Mouse (Mus musculus) kidney, postnatal 25 days (tissue): ENCODE measurements at regions not wholly inside any gene's neighbourhood (a gene's known extent, or its start where the extent isn't known, plus 50 kb on each side); places are given as distances from the start of the nearest gene placed in this dataset.
"Not testable (repeated sequence)": the region's sequence is repeated elsewhere in the genome, so short reads cannot be mapped to it uniquely, and the experiment has no call there.

Source experiments
- DNase-seq, 2 experiments: peaks; one replicate each; pipeline ENCODE4 v3.0.0; 2021; ENCODE audit warnings: mixed read lengths in 2 of 2

GRCm38 (mm10) chr14:45807767-45808166 is 149.8 kb upstream of the Ddhd1 start:
- DNase-seq: peak; percentile 33 to 69

GRCm38 (mm10) chr14:45809491-45809890 is 151.5 kb upstream of the Ddhd1 start:
- no peak for DNase-seq

DNA sequence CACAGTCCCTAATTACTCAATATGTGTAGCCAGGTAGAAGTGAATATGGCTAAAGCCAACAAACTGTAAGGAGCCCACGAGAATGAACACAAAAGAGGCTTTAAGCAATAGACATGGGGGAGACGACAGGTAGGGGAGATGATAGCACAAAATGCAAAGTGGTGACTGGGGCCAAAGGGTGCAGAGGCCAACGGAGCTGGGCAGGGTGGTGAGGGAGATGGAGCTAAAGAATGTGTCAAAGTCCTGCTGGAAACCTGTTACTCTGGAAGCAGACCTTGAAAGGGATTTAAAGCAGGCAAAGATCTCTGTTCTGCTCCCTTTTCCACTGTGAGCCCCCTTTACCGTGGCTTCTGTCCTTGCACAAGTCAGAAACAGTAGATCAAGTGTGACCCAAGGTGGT is 152.2 kb upstream of the Ddhd1 start:
- DNase-seq: peak; percentile 52 to 73

- DNase-seq: no peak
Observed at GRCm38 (mm10) chr14:45810630-45811029, 152.7 kb upstream of the Ddhd1 start.

DNA sequence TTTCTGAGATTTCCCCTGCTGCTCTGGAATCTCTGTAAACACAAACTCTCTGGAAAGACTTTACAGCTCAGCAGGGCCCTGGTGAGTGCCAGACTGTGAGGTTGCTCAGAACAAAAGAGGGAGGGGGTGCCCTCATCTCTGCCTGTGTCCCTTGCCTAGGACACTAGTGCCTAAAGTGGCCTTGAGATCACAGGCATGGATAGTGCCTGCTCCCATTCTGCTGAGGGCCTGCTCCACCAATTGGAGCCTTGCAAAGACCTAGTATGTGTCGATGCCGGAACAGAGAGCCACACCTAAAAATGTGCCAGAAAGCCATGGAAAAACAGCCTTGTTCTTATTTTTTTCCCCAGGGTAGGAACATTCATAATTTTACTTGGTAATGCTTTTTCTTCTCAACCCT is 157.7 kb upstream of the Ddhd1 start:
- DNase-seq: no peak

GRCm38 (mm10) chr14:45816611-45817010 is 158.7 kb upstream of the Ddhd1 start:
- not testable (repeated sequence) for DNase-seq

- DNase-seq: no peak
Observed at GRCm38 (mm10) chr14:45817756-45818155, 159.8 kb upstream of the Ddhd1 start.

DNA sequence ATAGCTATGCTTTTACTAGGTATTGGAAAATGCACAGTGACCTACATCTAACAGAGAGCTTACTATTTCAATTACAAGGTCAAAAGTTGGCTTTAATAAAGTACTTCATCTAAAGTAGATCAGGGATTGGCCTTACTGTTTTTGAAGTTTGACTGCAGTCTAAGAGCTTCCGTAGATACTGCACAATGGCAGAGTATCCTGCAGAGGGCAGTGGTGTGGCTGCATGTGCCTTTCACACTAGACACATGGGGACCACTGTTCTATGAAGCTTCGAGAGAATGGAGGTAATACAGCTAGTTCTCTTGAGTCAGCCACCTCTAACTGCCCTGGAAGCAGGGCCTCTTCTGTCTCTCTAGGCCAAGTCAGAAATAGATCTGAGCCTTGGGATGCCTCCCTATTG is 166.7 kb upstream of the Ddhd1 start:
- DNase-seq: no peak

GRCm38 (mm10) chr14:45826023-45826422 is 168.1 kb upstream of the Ddhd1 start:
- DNase-seq: no peak

DNA sequence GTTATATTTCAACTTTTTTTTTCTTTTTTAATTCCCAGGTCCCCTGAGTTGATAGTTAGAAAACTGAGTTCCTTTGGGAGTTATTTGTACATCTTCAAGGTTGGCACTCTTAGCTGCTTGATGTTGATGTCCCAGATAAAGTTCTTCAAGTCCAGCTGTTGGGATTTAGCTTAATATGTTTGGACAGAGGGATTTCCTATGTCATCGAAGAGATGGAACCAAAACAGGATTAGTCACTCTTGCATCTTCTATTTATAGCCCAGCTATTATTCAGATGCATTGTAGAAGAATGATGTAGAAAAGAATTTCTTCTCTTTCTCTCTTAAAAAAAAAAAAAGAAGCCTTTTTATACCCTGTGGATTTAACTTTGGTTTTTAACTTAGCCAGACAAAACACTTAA is 169.2 kb upstream of the Ddhd1 start:
- no peak for DNase-seq

DNA sequence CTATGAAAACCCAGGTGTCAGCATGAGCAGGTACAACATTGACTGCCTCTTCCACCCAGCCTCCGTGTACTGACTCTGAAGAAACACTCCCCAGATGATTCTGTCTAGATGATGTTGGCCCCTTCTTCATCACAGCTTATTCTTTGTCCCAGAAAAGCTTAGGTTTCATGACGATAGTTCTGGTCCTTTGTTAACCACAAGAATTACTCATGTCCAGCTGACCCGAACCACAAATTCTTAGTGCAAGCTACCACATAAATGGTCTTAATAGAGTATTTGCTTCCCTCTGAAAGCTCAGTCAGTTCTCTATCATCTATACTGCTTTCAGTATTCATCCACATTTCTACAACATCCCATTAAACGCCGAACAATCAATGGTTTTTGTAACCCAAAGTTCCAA is 172.5 kb upstream of the Ddhd1 start:
- no peak for DNase-seq

DNA sequence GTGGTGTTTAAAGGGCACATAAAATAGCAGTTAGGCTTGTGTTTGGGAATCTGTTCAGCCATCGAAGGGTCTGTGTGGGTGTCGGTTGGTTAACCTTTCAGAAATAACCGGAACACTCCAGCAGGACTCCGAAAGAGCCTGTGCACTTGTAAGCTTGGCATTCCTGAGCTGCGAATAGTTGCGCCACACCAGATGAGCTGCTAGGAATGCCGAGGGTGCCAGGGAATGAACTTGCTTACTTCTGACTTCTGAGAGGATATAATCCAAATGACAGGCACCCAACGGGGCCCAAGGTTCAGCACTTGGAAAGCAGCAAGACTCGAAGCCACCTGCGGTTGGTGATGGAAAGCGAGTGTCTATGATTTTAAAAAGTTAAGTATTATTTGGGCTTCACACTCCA is 179.1 kb upstream of the Ddhd1 start:
- DNase-seq: no peak

GRCm38 (mm10) chr14:45843829-45844228 is 185.9 kb upstream of the Ddhd1 start:
- DNase-seq: no peak

DNA sequence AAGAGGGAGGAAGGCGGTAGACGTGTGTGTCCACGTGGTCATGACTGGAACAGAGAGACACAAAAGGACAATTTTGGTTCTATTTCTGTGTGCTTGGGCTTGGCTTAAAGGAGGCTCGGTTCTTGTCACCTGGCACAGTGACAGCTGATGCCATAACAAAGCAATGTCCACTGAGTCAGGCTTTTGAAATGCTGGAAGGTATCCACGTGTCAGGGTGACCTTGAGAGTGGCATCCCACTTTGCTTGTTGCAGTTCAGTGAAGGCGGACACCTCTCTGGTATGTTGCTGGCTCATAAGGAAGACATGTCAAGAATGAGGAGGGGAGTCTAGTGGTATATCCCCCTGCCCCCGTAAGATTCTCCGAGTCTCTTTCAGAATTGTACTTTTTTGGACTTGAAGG is 192.6 kb upstream of the Ddhd1 start:
- DNase-seq: peak in 1 of 2 experiments; percentile 35

DNA sequence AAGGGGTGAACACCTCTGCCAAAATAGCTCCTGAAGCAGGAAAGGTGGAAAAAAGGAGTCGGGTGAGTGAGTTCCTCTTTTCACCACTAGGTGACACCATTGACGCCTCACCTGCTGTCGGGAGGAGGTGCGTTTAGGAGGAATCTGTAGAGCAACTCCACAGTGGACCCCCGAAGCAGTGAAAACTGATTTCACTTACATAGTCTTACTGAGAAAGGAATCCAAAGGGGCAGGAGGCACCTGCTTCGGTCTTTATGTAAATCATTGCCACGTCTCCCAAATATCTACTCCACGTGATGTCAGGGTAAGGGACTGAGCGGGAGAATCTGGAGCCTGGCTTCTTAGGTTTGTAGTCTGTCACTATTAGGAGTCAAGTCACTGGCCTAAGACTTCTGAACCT is 220.5 kb upstream of the Ddhd1 start:
- peak; percentile 50 to 59 for DNase-seq

DNA sequence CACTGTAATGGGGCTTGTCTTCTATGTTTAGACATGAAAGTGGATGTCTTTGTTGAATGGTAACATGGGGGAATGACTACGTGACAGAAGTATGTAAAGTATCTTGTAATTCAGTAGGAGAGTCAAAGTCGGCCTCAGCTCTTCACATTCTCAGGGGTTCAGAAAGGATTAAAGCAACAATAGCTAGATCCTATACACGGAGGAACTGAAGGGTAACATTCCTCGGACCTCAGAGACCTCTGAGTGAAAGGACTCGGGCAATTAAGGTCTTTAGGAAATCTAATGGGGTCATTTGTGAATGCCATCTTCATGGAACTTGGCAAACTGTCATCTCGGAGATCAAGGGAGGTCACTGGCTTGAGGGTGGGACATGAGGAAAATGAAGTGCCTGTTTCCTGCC is 262.8 kb upstream of the Ddhd1 start:
- peak in 1 of 2 experiments; percentile 39 for DNase-seq

GRCm38 (mm10) chr14:45943581-45943980 is 285.6 kb upstream of the Ddhd1 start:
- peak; percentile 43 to 49 for DNase-seq

DNA sequence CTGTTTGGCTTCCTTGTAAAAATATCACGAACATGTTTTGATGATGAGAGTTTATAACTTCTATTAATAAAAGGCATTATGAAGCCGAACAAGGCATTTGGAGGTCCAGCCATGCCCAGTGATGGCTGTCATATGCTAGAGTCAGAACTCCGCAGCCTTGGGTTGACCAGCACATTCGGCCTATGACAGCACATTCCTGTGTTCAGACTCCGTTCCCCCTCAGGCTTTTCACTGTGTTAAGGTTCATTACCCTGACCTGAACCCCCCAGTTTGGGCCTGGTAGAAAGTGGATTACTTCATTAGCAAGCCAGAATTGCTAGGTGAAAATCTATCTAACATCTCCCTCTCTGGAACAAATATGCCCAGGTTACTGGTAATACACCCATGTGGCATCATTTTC is 286.2 kb upstream of the Ddhd1 start:
- DNase-seq: peak; percentile 64 to 73

GRCm38 (mm10) chr14:45944506-45944905 is 286.6 kb upstream of the Ddhd1 start:
- no peak for DNase-seq

DNA sequence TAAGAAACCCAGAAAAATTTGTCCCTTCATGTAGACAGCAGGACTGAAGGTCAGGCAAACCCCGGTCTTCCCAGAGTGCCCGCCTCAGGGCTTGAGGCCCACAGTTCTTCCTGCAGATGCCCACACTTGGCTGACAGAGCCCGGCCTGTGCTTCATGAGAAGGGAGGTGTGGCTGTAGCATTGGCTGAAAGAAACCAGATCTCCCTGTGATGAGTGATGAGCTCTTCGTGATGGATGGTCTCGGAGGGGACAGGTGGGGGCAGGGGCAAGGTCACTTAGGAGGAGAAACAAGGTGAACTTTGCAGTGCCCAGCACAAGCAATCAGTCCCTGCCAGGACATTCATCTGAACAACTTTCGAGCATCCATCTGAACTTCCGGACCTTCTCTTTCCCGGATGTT is 298.7 kb upstream of the Ddhd1 start:
- no peak for DNase-seq

DNA sequence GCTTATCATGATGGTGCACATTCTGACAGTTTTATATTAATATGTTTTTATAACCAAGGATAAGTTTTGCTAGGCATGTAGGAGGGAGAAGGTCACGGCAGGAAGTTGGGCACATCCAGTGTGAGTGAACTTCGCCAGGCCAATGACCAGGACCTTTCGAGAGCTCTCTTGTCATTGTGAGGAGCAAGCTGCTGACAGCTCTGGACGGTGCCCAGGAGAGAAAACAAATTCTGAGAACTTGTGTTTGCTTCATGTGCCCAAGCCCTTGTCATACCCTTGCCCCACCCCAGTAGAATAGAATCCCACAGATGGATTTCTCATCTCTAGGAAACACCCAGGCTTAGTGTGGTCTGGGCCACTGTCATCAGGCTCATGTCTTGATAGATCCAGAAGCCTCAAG is 304.5 kb upstream of the Ddhd1 start:
- peak in 1 of 2 experiments; percentile 26 for DNase-seq

DNA sequence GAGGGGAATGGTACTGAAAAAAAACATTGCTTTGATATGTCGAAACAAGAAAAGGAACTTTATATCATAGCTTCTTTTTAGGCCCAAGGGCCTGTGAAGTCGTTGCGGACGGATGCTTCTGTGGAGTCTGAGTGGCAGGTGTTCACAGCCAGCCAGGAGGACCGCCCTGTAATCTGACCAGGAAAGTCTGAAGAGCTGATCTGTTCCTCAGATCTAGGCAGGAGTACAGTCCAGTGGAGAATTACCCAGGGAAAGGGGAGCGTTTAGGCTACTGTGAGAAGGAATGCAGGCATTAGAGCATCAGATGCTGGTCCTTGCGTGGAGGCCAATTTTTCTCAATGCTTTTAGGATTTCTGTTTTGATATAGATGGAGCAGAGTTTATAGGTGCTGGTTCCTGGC is 306.1 kb upstream of the Ddhd1 start:
- peak in 1 of 2 experiments; percentile 8 for DNase-seq

DNA sequence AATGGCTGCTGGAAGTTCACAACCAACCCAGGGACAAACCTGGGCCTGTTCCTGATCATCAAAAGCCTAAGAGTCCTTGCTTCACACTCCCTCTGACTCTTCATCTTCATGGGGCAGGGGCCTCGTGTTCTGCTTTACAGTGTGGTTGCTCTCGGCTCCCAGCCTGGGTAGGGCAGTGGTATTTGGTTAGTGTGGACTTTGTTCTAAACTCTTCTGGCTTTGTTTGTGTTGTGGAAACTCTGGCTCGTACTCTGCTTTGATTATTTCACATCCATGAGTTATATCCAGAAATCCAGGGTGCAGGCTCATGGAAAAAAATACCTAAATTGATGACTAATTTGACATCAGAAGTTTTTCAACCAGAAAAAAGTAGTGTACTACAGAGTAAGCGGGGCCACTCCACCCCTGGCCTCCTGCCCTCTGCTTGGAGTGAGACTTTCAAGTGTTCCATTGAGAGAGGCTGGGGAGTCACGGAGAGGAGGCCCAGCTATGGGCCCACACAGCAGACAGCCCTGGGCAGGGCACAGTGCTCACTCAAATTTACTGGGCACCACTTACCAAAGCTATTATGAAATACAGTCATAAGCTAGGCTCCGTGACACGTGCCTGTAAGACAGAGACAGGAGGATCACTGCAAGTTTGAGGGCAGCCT is 325.4 kb upstream of the Ddhd1 start:
- DNase-seq: no peak

DNA sequence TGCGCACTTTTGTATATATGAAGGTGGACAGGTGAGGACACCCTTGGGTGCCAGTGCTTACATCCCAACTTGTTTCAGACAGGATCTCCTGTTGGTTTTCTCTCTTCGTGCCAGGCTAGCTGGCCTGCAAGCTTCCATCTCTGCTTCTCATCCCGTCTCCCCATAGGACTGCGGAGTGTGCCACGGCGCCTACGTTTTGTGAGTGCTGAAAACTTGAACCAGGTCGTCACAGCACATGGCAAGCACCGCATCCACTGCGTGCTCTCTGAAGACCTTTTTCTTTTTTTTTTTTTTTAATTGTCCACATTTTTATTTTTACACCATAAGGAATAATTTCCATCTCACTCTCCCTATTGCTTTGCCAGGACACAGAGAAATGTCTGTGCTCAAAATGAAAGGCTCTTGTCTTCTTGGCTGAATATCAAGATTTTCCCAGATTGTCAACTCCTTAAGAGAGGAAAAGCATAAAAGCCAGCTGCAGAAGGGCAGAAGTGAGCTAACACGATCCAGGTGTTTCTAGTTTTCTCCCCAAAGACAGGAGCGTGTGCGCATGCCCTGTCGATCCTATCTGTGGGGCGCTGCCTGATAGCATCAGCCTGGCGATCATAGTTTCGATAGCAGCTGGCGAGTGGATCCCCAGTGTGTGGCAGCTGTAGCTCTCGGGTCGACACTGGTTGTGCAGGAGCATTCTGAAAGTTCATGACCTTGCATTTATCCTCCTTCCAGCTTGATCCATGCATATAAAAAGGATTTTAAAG is 326.4 kb upstream of the Ddhd1 start:
- DNase-seq: no peak
